Mouse (Mus musculus): Measurements from ENCODE around the gene Ackr3.

The Ackr3 gene

GRCm38 (mm10) chr1:90260704-90261581 lies 57.2 kb downstream of the Ackr3 start:
- DNase-seq = no peak

- DNase-seq = no peak
Measured at GRCm38 (mm10) chr1:90262380-90262779, 58.6 kb downstream of the Ackr3 start.

All from kidney, postnatal 25 days (tissue).